Mouse (Mus musculus): ENCODE measurements around the gene Nprl3. TPM values are rescaled to one million over a fixed set of nuclear protein-coding genes. Genes with fewer than 3 reads are reported as not detected.

Gene Nprl3
- polyA plus RNA-seq, 3 experiments from 2014 or later = 27.3 to 55.0 (median 45.7) TPM

DNA sequence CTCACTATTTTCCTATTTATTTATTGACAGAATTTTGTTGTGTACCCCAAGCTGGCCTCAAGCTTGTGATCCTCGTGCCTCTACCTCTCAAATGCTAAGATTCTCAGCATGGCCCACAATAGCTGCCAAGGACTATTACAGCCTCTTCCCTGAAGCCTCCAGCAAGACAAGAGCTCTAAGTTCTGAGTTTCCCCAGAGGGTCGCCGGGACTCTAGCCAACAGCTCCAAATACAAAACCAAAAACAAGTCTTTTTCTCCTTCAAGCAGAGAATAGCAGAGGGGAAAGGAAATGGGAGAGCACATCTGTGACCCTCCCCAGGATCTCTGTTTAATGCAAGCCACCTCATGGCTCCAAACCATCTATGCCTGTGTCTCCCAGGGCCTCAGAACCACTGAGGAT is 23.4 kb downstream of the Nprl3 start:
- ATAC-seq = no peak

- ATAC-seq = no peak
Observed at GRCm38 (mm10) chr11:32243205-32243955, 24.1 kb downstream of the Nprl3 start.

- no peak for ATAC-seq
Observed at GRCm38 (mm10) chr11:32242209-32242608, 25.3 kb downstream of the Nprl3 start.

DNA sequence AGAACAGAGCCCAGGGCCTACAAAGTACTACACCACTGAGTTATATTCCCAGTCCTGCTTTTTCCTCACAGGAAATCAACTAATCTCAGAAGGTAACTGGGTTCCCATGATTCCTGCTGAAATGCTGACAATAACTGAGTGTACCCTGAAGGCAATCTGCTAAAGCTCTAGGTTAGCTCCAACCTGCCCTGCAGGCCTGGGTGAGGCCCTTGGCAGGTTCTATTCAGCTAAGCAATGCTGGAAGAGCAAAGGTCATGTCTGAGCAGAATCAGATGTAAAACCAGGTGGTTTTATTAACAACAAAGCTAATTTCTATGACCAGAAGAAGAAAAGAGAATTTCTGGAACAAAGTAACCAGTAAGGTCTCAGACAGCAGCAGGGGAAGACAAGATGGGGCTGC is 26.1 kb downstream of the Nprl3 start:
- no peak for ATAC-seq

- ATAC-seq = peak; percentile 88
Observed at GRCm38 (mm10) chr11:32238093-32238860, 29.2 kb downstream of the Nprl3 start.

DNA sequence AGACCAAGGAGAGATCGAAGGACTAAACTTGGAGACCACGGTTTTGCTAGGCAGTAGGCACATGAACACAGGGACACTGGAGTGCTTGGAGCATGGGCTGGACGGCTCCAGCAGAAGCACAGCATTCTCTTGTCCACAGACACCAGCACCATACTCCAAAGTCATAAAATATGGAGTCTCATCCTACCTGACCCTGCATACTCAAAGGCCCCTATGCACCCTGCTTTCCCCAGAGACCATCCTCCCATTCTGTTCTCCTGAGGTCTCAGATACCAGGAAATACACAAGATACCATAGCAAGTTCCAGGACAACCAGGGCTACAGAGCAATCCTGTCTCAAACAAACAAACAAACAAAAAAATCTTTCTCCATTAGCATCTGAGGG is 30.1 kb downstream of the Nprl3 start:
- no peak for ATAC-seq

GRCm38 (mm10) chr11:32236712-32237410 is 30.6 kb downstream of the Nprl3 start:
- ATAC-seq = no peak

DNA sequence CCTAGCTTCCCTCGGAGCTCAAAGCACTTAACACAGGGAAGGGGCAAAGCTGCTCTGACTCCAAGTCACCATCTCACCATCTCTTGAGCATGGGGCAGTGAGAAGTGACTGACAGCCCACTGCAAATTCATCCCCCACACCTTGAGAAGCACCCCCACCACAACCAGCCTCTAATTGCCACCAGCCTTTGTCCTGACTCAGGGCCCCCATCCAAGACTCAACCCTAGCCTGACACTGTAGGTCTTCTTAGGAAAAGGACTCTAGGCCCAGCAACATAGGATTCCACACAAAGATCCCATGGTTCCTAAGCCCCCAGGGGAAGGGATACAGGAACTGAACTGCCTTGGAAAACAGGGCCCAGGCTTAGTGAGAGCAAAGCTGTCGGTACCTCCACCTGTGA is 31.4 kb downstream of the Nprl3 start:
- no peak for ATAC-seq

DNA sequence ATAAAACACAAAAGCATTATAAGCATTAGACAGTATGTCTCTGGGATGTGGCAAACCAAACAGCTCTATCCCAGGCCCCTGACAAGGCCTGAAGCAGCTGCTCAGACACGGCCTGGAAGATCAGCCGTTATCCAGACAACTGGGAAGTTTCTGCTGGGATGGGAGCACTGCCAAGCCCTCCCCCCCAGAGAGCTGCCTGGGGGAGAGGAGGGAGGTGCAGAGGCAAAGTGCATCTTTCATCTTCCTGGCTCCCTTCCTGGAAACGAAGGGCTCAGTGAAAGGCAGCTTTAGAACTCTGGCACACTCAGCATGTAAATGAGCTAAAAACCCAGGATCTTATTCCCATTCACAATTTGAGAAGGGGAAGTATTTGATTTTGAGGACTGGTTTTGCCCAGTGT is 31.9 kb downstream of the Nprl3 start:
- no peak for ATAC-seq

GRCm38 (mm10) chr11:32234816-32235485 is 32.6 kb downstream of the Nprl3 start:
- ATAC-seq = no peak

GRCm38 (mm10) chr11:32233895-32234294 is 33.6 kb downstream of the Nprl3 start:
- no peak for ATAC-seq

- ATAC-seq = no peak
Observed at GRCm38 (mm10) chr11:32232848-32233247, 34.7 kb downstream of the Nprl3 start.

GRCm38 (mm10) chr11:32231125-32231524 is 36.4 kb downstream of the Nprl3 start:
- no peak for ATAC-seq

DNA sequence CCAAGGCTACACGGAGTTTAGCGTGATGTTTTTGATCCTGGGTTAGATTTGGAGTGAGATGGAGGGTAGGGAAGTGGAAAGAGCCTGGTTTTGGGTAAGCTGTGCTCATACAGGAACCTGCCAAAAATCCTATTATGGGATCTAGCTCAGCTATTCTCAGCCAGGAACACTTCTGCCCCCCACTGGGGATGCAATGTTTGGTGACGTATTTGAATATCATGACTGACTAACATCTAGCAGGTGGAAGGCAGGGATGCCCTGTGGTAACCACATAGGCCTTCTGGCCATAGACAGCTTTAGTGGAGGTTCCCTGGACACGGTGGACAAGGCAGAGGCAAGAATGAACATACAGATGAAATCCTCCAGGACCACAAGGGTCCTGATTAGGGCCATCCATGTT is 37.3 kb downstream of the Nprl3 start:
- no peak for ATAC-seq

DNA sequence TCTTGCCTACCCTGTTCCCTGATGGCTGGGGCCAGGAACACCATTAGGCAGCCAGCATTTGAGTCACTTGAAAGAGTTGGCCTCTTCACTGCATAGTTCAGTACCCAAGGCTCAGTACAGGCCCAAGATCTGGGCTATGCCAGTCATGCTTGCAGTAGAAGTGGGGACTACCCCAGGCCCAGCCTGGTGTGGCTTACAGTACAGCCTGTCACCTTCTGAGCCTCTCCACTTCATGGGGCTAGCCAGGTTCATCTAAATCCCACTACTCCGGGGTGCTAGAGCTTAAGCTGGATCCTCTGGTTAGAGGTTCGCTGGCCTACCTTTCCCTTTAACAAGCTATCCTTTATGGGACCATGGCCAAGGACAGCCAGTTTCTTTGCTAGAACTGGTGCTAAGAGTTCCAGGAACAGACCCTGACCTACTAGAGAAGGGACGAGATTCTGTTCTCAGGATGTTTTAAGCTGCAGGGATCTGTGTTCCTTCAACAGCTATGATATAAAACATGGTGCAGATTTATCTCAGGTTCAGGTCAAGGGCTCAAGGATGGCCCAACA is 39.1 kb downstream of the Nprl3 start:
- no peak for ATAC-seq

DNA sequence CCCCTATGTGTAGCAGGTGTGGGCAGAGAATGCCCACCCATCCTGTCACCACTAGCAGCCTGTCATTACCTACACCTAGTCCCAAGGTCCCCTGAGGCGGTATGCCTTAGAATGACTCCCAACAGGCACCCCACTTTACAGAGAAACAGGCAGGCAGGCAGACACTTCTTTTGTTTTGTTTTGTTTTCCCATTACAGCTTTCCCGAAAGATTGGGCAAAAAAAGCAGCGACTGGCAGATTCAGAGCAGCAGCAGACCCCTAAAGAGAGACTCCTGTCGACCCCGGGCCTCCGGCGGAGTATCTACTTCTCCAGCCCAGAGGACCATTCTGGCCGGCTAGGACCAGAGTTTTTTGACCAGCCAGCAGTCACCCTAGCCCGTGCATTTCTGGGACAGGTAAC is 40.0 kb downstream of the Nprl3 start:
- ATAC-seq = no peak

- ATAC-seq = no peak
Observed at GRCm38 (mm10) chr11:32227041-32227440, 40.5 kb downstream of the Nprl3 start.

GRCm38 (mm10) chr11:32226124-32226871 is 41.2 kb downstream of the Nprl3 start, which contains the start of gene Mpg:
Mpg (plus strand) TSS chr11:32226505.
- peak; percentile 89 for ATAC-seq

- ATAC-seq = no peak
Observed at GRCm38 (mm10) chr11:32225222-32226104, 42.0 kb downstream of the Nprl3 start.

- ATAC-seq = no peak
Observed at GRCm38 (mm10) chr11:32224468-32225139, 42.9 kb downstream of the Nprl3 start.

Data from inflammation-experienced regulatory T-cells, adult 6 months (primary cell).